Mouse (Mus musculus) hindbrain, embryonic 11.5 days (tissue): Measurements from ENCODE around the gene Jmjd7. TPM values are rescaled to one million over a fixed set of nuclear protein-coding genes. Genes with fewer than 3 reads are reported as not detected.

Experiments used
- ATAC-seq: fragments of 200-750 bp; cut with Nextera tagmentation; 2 replicates; pipeline ENCODE4 v1.8.0; 2017; ENCODE audit warnings: mild to moderate bottlenecking, moderate TSS enrichment, moderate library complexity; ENCODE audit not compliant: low FRiP score
- DNase-seq: peaks from one replicate; pipeline ENCODE4 v3.0.0-alpha.2; 2015; ENCODE audit warnings: low spot score
- H3K27ac ChIP-seq: fragments of 300-500 bp; sonication (generic); 2 replicates; pipeline ENCODE4 v1.5.1; 2014; ENCODE audit warnings: mild to moderate bottlenecking, low read depth, low read length
- H3K27me3 ChIP-seq: fragments of 300-500 bp; sonication (generic); 2 replicates; pipeline ENCODE4 v1.6.1; 2014; ENCODE audit warnings: mild to moderate bottlenecking, low read length, moderate library complexity, mixed read lengths; ENCODE audit not compliant: control insufficient read depth, insufficient read depth
- H3K36me3 ChIP-seq: fragments of 300-500 bp; sonication (generic); 2 replicates; pipeline ENCODE4 v1.6.1; 2014; ENCODE audit warnings: mild to moderate bottlenecking, low read length, moderate library complexity, mixed read lengths; ENCODE audit not compliant: control insufficient read depth, insufficient read depth
- H3K4me1 ChIP-seq: fragments of 300-500 bp; sonication (generic); replicated peaks from 2 replicates; pipeline ENCODE4 v1.6.1; 2014; ENCODE audit warnings: low read length, mixed read lengths; ENCODE audit not compliant: control insufficient read depth, insufficient read depth
- H3K4me2 ChIP-seq: fragments of 300-500 bp; sonication (generic); replicated peaks from 2 replicates; pipeline ENCODE4 v1.6.1; 2014; ENCODE audit warnings: mild to moderate bottlenecking, low read depth, low read length
- H3K4me3 ChIP-seq: fragments of 300-500 bp; sonication (generic); 2 replicates; pipeline ENCODE4 v1.5.1; 2014; ENCODE audit warnings: low read depth, low read length
- H3K9ac ChIP-seq: fragments of 300-500 bp; sonication (generic); 2 replicates; pipeline ENCODE4 v1.6.1; 2014; ENCODE audit warnings: low read depth, low read length
- H3K9me3 ChIP-seq: fragments of 300-500 bp; sonication (generic); 2 replicates; pipeline ENCODE4 v1.6.1; 2016; ENCODE audit warnings: low read length; ENCODE audit not compliant: control insufficient read depth
- WGBS: fragments of 180-500 bp; shearing (Covaris S2); extraction: QIAGEN DNeasy Blood & Tissue Kit; methylation state at CpG from one replicate; pipeline ENCODE4 v1.1.7; 2014; 5-methylcytosine and 5-hydroxymethylcytosine counted together
- polyA plus RNA-seq: library from polyadenylated mRNA; unstranded; fragments of >200 nt; fragmentation: Nextera tagmentation; extraction: Ambion mirVana; gene quantifications from 2 replicates; pipeline ENCODE4 v1.2.1, GENCODE M21; 2014

Gene Jmjd7
- polyA plus RNA-seq, 1 experiment from 2014 or later, result 25.4 TPM

GRCm38 (mm10) chr2:120046486-120047310 lies 19.4 kb downstream of the Jmjd7 start:
- DNase-seq, result no peak
- Histone ChIP-seq H3K9ac (0 out of 2 replicates have a peak overlapping the region, but pooled peaks have one; percentile 11), H3K27me3 (no peaks in the 10 kb centered on the region), H3K4me1 (no peaks in the 10 kb centered on the region), H3K4me2 (no peak overlapping the region), H3K9me3 (no peaks in the 10 kb centered on the region), H3K36me3 (no peaks in the 10 kb centered on the region), H3K4me3 (no peak overlapping the region), H3K27ac (no peak overlapping the region)
- WGBS, result 72% methylated on average over 14 of the region's 14 CpGs
- ATAC-seq, result no peak

- Histone ChIP-seq H3K9ac (no peak overlapping the region), H3K27me3 (no peaks in the 10 kb centered on the region), H3K4me3 (no peak overlapping the region), H3K4me1 (no peaks in the 10 kb centered on the region), H3K36me3 (no peaks in the 10 kb centered on the region), H3K27ac (no peak overlapping the region), H3K4me2 (no peak overlapping the region), H3K9me3 (no peaks in the 10 kb centered on the region)
- 81% methylated on average over 9 of the region's 9 CpGs for WGBS
- ATAC-seq, result no peak
- no peak for DNase-seq
Observed at GRCm38 (mm10) chr2:120048173-120048572, 20.9 kb downstream of the Jmjd7 start.

GRCm38 (mm10) chr2:120049632-120050274 lies 22.5 kb downstream of the Jmjd7 start:
- no peak overlapping the region for H3K4me3 ChIP-seq
- H3K4me2 ChIP-seq, result no peak overlapping the region
- peak; percentile 46 for DNase-seq
- H3K36me3 ChIP-seq, result no peaks in the 10 kb centered on the region
- no peak overlapping the region for H3K9ac ChIP-seq
- H3K4me1 ChIP-seq, result no peaks in the 10 kb centered on the region
- H3K9me3 ChIP-seq, result no peaks in the 10 kb centered on the region
- 63% methylated on average over 10 of the region's 10 CpGs for WGBS
- H3K27ac ChIP-seq, result no peak overlapping the region
- H3K27me3 ChIP-seq, result no peaks in the 10 kb centered on the region
- ATAC-seq, result no peak

- no peak for DNase-seq
- 60% methylated on average over 6 of the region's 6 CpGs for WGBS
- no peak for ATAC-seq
- H3K9me3 ChIP-seq, result no peaks in the 10 kb centered on the region
- no peaks in the 10 kb centered on the region for H3K36me3 ChIP-seq
- no peak overlapping the region for H3K9ac ChIP-seq
- H3K27ac ChIP-seq, result no peak overlapping the region
- no peaks in the 10 kb centered on the region for H3K27me3 ChIP-seq
- no peak overlapping the region for H3K4me3 ChIP-seq
- H3K4me1 ChIP-seq, result no peaks in the 10 kb centered on the region
- no peak overlapping the region for H3K4me2 ChIP-seq
Observed at GRCm38 (mm10) chr2:120051405-120051804, 24.1 kb downstream of the Jmjd7 start.

- H3K9ac ChIP-seq, result no peak overlapping the region
- H3K4me2 ChIP-seq, result no peak overlapping the region
- H3K9me3 ChIP-seq, result no peaks in the 10 kb centered on the region
- no peak overlapping the region for H3K27ac ChIP-seq
- H3K4me1 ChIP-seq, result no peaks in the 10 kb centered on the region
- ATAC-seq (no peak), DNase-seq (no peak)
- whole genome bisulfite sequencing, result 88% methylated on average over 12 of the region's 12 CpGs
- H3K36me3 ChIP-seq, result no peaks in the 10 kb centered on the region
- H3K27me3 ChIP-seq, result no peaks in the 10 kb centered on the region
- no peak overlapping the region for H3K4me3 ChIP-seq
Observed at GRCm38 (mm10) chr2:120054771-120055552, 27.7 kb downstream of the Jmjd7 start.

- no peak overlapping the region for H3K4me3 ChIP-seq
- no peak for DNase-seq
- no peak overlapping the region for H3K4me2 ChIP-seq
- H3K9ac ChIP-seq, result no peak overlapping the region
- no peak for ATAC-seq
- 90% methylated on average over 10 of the region's 10 CpGs for WGBS
- H3K4me1 ChIP-seq, result no peaks in the 10 kb centered on the region
- H3K27ac ChIP-seq, result no peak overlapping the region
- H3K9me3 ChIP-seq, result no peaks in the 10 kb centered on the region
- no peaks in the 10 kb centered on the region for H3K27me3 ChIP-seq
- no peaks in the 10 kb centered on the region for H3K36me3 ChIP-seq
Observed at GRCm38 (mm10) chr2:120055923-120056322, 28.6 kb downstream of the Jmjd7 start.

GRCm38 (mm10) chr2:120058818-120059217 lies 31.5 kb downstream of the Jmjd7 start:
- H3K27ac ChIP-seq, result no peak overlapping the region
- H3K9me3 ChIP-seq, result no peaks in the 10 kb centered on the region
- no peak overlapping the region for H3K4me2 ChIP-seq
- ATAC-seq (no peak), DNase-seq (no peak)
- no peaks in the 10 kb centered on the region for H3K36me3 ChIP-seq
- WGBS, result 87% methylated on average over 4 of the region's 4 CpGs
- no peaks in the 10 kb centered on the region for H3K27me3 ChIP-seq
- no peak overlapping the region for H3K4me3 ChIP-seq
- H3K4me1 ChIP-seq, result no peaks in the 10 kb centered on the region
- no peak overlapping the region for H3K9ac ChIP-seq

- WGBS, result 81% methylated on average over 3 of the region's 3 CpGs
- no peaks in the 10 kb centered on the region for H3K4me1 ChIP-seq
Observed at GRCm38 (mm10) chr2:120059466-120059865, 32.2 kb downstream of the Jmjd7 start.

More at GRCm38 (mm10) chr2:120059466-120059865, 32.2 kb downstream of the Jmjd7 start:
- H3K4me2 ChIP-seq, result no peak overlapping the region
- no peak overlapping the region for H3K4me3 ChIP-seq
- no peaks in the 10 kb centered on the region for H3K36me3 ChIP-seq
- no peak for DNase-seq
- H3K27ac ChIP-seq, result no peak overlapping the region
- H3K9ac ChIP-seq, result no peak overlapping the region
- no peaks in the 10 kb centered on the region for H3K27me3 ChIP-seq
- H3K9me3 ChIP-seq, result no peaks in the 10 kb centered on the region
- ATAC-seq, result no peak
